Mouse (Mus musculus) heart, postnatal 0 days (tissue): Measurements from ENCODE around the gene Cep112. TPM values are rescaled to one million over a fixed set of nuclear protein-coding genes. Genes with fewer than 3 reads are reported as not detected.

ENCODE experiments used
- ATAC-seq: fragments of 200-750 bp; cut with Nextera tagmentation; 2 replicates; pipeline ENCODE4 v1.8.0; 2017; ENCODE audit warnings: low read depth, moderate number of reproducible peaks, moderate library complexity; ENCODE audit not compliant: insufficient read depth
- DNase-seq: peaks from one replicate; pipeline ENCODE4 v3.0.0-alpha.2; 2016; ENCODE audit warnings: low spot score
- H3K27ac ChIP-seq: fragments of 300-500 bp; sonication (generic); 2 replicates; pipeline ENCODE4 v1.5.1; 2014; ENCODE audit warnings: low read depth, mild to moderate bottlenecking
- H3K27me3 ChIP-seq: fragments of 300-500 bp; sonication (generic); 2 replicates; pipeline ENCODE4 v1.6.1; 2014; ENCODE audit warnings: low read length, mixed read lengths; ENCODE audit not compliant: control insufficient read depth, insufficient read depth
- H3K36me3 ChIP-seq: fragments of 300-500 bp; sonication (generic); replicated peaks from 2 replicates; pipeline ENCODE4 v1.6.1; 2014; ENCODE audit warnings: low read length, mixed read lengths; ENCODE audit not compliant: control insufficient read depth, insufficient read depth
- H3K4me1 ChIP-seq: fragments of 300-500 bp; sonication (generic); 2 replicates; pipeline ENCODE4 v1.6.1; 2014; ENCODE audit warnings: antibody characterized with exemption; ENCODE audit not compliant: control insufficient read depth, insufficient read depth
- H3K4me2 ChIP-seq: fragments of 300-500 bp; sonication (generic); 2 replicates; pipeline ENCODE4 v1.6.1; 2014; ENCODE audit warnings: low read depth, mild to moderate bottlenecking, low read length, moderate library complexity
- H3K4me3 ChIP-seq: fragments of 300-500 bp; sonication (generic); 2 replicates; pipeline ENCODE4 v1.5.1; 2014; ENCODE audit warnings: low read depth, low read length
- H3K9ac ChIP-seq: fragments of 300-500 bp; sonication (generic); replicated peaks from 2 replicates; pipeline ENCODE4 v1.6.1; 2014; ENCODE audit warnings: low read depth, low read length, mixed read lengths
- H3K9me3 ChIP-seq: fragments of 300-500 bp; sonication (generic); replicated peaks from 2 replicates; pipeline ENCODE4 v1.6.1; 2016; ENCODE audit warnings: low read length; ENCODE audit not compliant: control insufficient read depth
- CTCF ChIP-seq: IDR thresholded peaks from 2 replicates; pipeline ENCODE4 v1.5.1; 2016; ENCODE audit warnings: antibody characterized with exemption, control low read depth, low read depth
- EP300 ChIP-seq: IDR thresholded peaks from 2 replicates; pipeline ENCODE4 v1.6.1; 2016; ENCODE audit warnings: antibody characterized with exemption, low read depth
- WGBS: fragments of 180-500 bp; shearing (Covaris S2); extraction: QIAGEN DNeasy Blood & Tissue Kit; methylation state at CpG from one replicate; pipeline ENCODE4 v1.1.7; 2014; 5-methylcytosine and 5-hydroxymethylcytosine counted together
- polyA plus RNA-seq: library from polyadenylated mRNA; unstranded; fragments of >200 nt; fragmentation: Nextera tagmentation; extraction: Ambion mirVana; gene quantifications from 2 replicates; pipeline ENCODE4 v1.2.1, GENCODE M21; 2015
- total RNA-seq: library from RNA; depleted of rRNA; stranded (reverse); fragments of >200 nt; gene quantifications from 2 replicates; pipeline ENCODE4 v1.2.3, GENCODE M21; 2014; ENCODE audit warnings: low replicate concordance

Cep112 gene
- total and polyA plus RNA-seq, 2 experiments from 2014 or later = 1.2 to 5.8 TPM

- Histone ChIP-seq H3K9ac (no peak overlapping the region), H3K27me3 (peaks cover 10% of the 10 kb centered on the region), H3K27ac (no peak overlapping the region), H3K4me2 (no peak overlapping the region), H3K4me1 (0 out of 2 replicates have a peak, but pooled peaks cover under 1% of the 10 kb centered on the region), H3K4me3 (no peak overlapping the region), H3K9me3 (no peaks in the 10 kb centered on the region), H3K36me3 (no peaks in the 10 kb centered on the region)
- 70% methylated on average over 4 of the region's 4 CpGs for WGBS
- DNase-seq = no peak
- ATAC-seq = no peak
- TF ChIP-seq CTCF = no peak
- no peak for TF ChIP-seq EP300
Observed at GRCm38 (mm10) chr11:108897034-108897433, 472.0 kb downstream of the Cep112 start.

GRCm38 (mm10) chr11:108898063-108898462 lies 473.1 kb downstream of the Cep112 start:
- 71% methylated on average over 9 of the region's 9 CpGs for WGBS
- H3K36me3 ChIP-seq = no peaks in the 10 kb centered on the region
- no peak for DNase-seq
- no peak overlapping the region for H3K9ac ChIP-seq
- peaks cover 7% of the 10 kb centered on the region for H3K27me3 ChIP-seq
- no peak for ATAC-seq
- no peak overlapping the region for H3K27ac ChIP-seq
- H3K9me3 ChIP-seq = no peaks in the 10 kb centered on the region
- TF ChIP-seq CTCF (no peak), EP300 (no peak)
- no peaks in the 10 kb centered on the region for H3K4me1 ChIP-seq
- no peak overlapping the region for H3K4me2 ChIP-seq
- H3K4me3 ChIP-seq = no peak overlapping the region

DNA sequence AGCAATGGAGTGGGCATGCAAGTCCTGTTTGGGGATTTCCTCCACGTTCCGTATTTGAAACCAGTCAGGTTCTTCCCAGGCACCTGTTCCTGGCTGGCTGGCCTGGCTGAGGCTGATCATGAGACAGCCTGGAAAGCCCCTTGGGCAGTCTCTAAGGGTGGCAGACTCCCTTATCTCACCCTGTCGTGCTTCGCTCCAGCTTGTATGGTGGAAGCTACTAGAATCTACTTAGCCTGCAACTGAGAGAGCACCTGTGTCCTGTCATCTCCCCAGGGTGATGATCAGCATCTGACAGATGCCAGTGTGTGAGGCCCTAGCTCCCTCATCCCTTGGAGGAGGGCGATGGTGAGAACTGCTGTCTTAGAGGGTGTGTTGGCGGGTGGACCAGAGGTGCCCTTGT lies 473.5 kb downstream of the Cep112 start:
- H3K27me3 ChIP-seq = peaks cover 7% of the 10 kb centered on the region
- H3K27ac ChIP-seq = no peak overlapping the region
- H3K36me3 ChIP-seq = no peaks in the 10 kb centered on the region
- H3K4me3 ChIP-seq = no peak overlapping the region
- TF ChIP-seq EP300 (no peak), CTCF (no peak)
- H3K9me3 ChIP-seq = no peaks in the 10 kb centered on the region
- no peak overlapping the region for H3K4me2 ChIP-seq
- 52% methylated on average over 6 of the region's 6 CpGs for WGBS
- ATAC-seq = no peak
- H3K4me1 ChIP-seq = no peaks in the 10 kb centered on the region
- no peak for DNase-seq
- H3K9ac ChIP-seq = no peak overlapping the region

DNA sequence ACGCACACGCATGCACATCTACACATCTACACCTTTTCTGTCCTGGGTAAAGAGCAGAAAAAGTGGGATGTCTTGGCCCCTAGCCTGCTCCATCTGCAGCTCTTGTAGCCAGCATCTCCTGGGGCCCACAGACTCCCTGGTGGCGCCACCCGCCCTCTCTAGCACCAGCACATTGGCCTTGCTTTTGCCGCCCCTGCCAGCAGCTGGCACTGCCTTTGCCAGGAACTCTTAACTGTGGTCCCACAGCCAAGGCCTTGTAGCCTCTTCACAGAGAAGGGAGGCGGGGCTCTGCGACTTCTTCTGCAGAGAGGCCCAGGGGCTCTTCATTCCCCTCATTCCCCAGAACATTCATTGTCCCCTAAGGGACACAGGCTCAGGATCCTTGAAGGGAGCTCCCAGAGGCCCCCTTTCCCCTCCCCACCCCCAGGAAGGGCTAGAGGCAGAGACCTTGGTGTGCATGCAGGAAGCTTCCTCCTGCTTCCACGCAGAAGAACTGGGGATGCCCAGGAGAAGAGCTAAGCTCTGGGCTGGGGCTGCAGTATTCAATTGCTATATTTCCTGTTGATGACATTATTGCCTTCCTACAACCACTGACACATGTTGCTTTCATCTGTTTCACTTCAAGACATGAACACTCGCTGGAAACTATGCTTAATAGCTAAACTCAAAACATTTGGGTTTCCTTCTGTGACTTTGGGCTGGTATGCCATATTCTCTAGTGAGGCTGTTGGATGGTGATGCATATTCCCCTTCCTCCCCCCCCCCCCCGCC lies 475.9 kb downstream of the Cep112 start:
- H3K9ac ChIP-seq = no peak overlapping the region
- H3K9me3 ChIP-seq = no peaks in the 10 kb centered on the region
- no peak for TF ChIP-seq EP300
- TF ChIP-seq CTCF = no peak
- H3K27ac ChIP-seq = no peak overlapping the region
- no peaks in the 10 kb centered on the region for H3K36me3 ChIP-seq
- no peak overlapping the region for H3K4me2 ChIP-seq
- WGBS = 70% methylated on average over 10 of the region's 10 CpGs
- H3K4me3 ChIP-seq = no peak overlapping the region
- peaks cover 7% of the 10 kb centered on the region for H3K27me3 ChIP-seq
- ATAC-seq = no peak
- no peaks in the 10 kb centered on the region for H3K4me1 ChIP-seq
- DNase-seq = no peak

- no peak overlapping the region for H3K4me2 ChIP-seq
- DNase-seq (no peak), ATAC-seq (no peak)
- H3K27me3 ChIP-seq = peaks cover 11% of the 10 kb centered on the region
- no peaks in the 10 kb centered on the region for H3K9me3 ChIP-seq
- no peaks in the 10 kb centered on the region for H3K36me3 ChIP-seq
- no peak overlapping the region for H3K4me3 ChIP-seq
- H3K9ac ChIP-seq = no peak overlapping the region
- H3K27ac ChIP-seq = no peak overlapping the region
- no peak for TF ChIP-seq EP300
- TF ChIP-seq CTCF = no peak
- 81% methylated on average over 7 of the region's 7 CpGs for WGBS
- no peaks in the 10 kb centered on the region for H3K4me1 ChIP-seq
Observed at GRCm38 (mm10) chr11:108901670-108902069, 476.7 kb downstream of the Cep112 start.

GRCm38 (mm10) chr11:108902303-108902702 lies 477.3 kb downstream of the Cep112 start:
- TF ChIP-seq CTCF = no peak
- TF ChIP-seq EP300 = no peak
- H3K4me2 ChIP-seq = no peak overlapping the region
- 76% methylated on average over 4 of the region's 4 CpGs for WGBS
- DNase-seq = no peak
- ATAC-seq = no peak
- peaks cover 12% of the 10 kb centered on the region for H3K27me3 ChIP-seq
- no peaks in the 10 kb centered on the region for H3K9me3 ChIP-seq
- H3K27ac ChIP-seq = no peak overlapping the region
- H3K4me1 ChIP-seq = no peaks in the 10 kb centered on the region
- H3K4me3 ChIP-seq = no peak overlapping the region
- no peaks in the 10 kb centered on the region for H3K36me3 ChIP-seq
- H3K9ac ChIP-seq = no peak overlapping the region
